Mouse (Mus musculus) intestine, postnatal 0 days (tissue): ENCODE measurements at regions not wholly inside any gene's neighbourhood (a gene's known extent, or its start where the extent isn't known, plus 50 kb on each side); places are given as distances from the start of the nearest gene placed in this dataset.

Experiments used
- ATAC-seq: fragments of 200-750 bp; cut with Nextera tagmentation; 2 replicates; pipeline ENCODE4 v1.8.0; 2017; ENCODE audit warnings: mild to moderate bottlenecking, moderate TSS enrichment, moderate library complexity
- H3K27ac ChIP-seq: fragments of 300-500 bp; sonication (generic); 2 replicates; pipeline ENCODE4 v1.5.1; 2014; ENCODE audit warnings: mild to moderate bottlenecking, low read depth, low read length, moderate library complexity
- H3K27me3 ChIP-seq: fragments of 300-500 bp; sonication (generic); replicated peaks from 2 replicates; pipeline ENCODE4 v1.6.1; 2014; ENCODE audit warnings: low read length, mixed read lengths; ENCODE audit not compliant: control insufficient read depth, insufficient read depth
- H3K36me3 ChIP-seq: fragments of 300-500 bp; sonication (generic); 2 replicates; pipeline ENCODE4 v1.6.1; 2014; ENCODE audit warnings: mild to moderate bottlenecking, moderate library complexity; ENCODE audit not compliant: control insufficient read depth, insufficient read depth
- H3K4me1 ChIP-seq: fragments of 300-500 bp; sonication (generic); replicated peaks from 2 replicates; pipeline ENCODE4 v1.6.1; 2014; ENCODE audit warnings: antibody characterized with exemption, low read length, mixed read lengths; ENCODE audit not compliant: control insufficient read depth, insufficient read depth
- H3K4me2 ChIP-seq: fragments of 300-500 bp; sonication (generic); replicated peaks from 2 replicates; pipeline ENCODE4 v1.6.1; 2014; ENCODE audit warnings: low read depth, mild to moderate bottlenecking, moderate library complexity
- H3K4me3 ChIP-seq: fragments of 300-500 bp; sonication (generic); 2 replicates; pipeline ENCODE4 v1.5.1; 2014; ENCODE audit warnings: low read depth, low read length
- H3K9ac ChIP-seq: fragments of 300-500 bp; sonication (generic); 2 replicates; pipeline ENCODE4 v1.6.1; 2014; ENCODE audit warnings: mild to moderate bottlenecking, low read depth, low read length
- H3K9me3 ChIP-seq: fragments of 300-500 bp; sonication (generic); 2 replicates; pipeline ENCODE4 v1.6.1; 2016; ENCODE audit warnings: mixed run types; ENCODE audit not compliant: control insufficient read depth
- CTCF ChIP-seq: sonication (generic); IDR thresholded peaks from 2 replicates; pipeline ENCODE4 v1.5.1; 2016; ENCODE audit warnings: low read depth, mild to moderate bottlenecking, control low read depth, antibody characterized with exemption, moderate library complexity
- WGBS: fragments of 180-500 bp; shearing (Covaris S2); extraction: QIAGEN DNeasy Blood & Tissue Kit; methylation state at CpG from one replicate; pipeline ENCODE4 v1.1.7; 2014; 5-methylcytosine and 5-hydroxymethylcytosine counted together

DNA sequence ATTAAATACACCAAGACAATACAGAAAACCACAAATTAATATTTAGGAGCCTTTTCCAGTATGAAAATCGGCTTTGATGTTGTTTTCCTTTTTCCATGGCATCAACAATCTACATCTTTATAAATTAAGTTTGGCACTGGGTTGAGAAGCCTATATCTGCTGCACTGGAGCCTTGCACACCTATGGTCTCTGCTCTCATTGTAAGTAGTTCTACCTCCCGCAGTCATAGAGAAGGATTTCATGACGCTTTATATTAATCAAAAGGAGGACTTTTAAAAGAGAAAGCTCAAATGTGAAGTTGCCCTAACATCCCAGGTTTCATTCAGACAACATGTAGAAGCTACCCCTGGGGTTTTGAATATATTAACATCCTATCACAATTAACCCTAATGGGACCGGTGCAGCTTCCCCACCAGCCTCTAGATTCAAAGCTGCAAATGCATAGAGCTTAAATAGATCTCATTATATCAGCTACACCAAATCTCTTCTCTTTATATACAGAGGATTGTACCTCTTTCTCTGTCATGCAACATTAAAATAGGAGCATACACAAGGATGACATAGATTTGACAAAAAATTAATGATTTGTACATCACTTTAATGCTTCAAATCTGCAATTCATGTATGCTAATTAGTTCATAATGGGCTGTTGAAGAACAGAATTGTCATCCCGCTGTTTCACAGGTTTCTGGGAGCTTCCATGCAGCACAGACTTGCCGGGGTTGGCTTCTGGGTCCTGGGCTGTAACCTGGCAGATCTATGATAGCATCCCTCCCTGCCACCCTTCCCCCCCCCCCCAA is 166.6 kb upstream of the Pard3b start:
- no peaks in the 10 kb centered on the region for H3K9me3 ChIP-seq
- no peaks in the 10 kb centered on the region for H3K27me3 ChIP-seq
- H3K27ac ChIP-seq = no peak overlapping the region
- no peak for TF ChIP-seq CTCF
- ATAC-seq = no peak
- no peak overlapping the region for H3K4me3 ChIP-seq
- no peak overlapping the region for H3K9ac ChIP-seq
- H3K36me3 ChIP-seq = no peaks in the 10 kb centered on the region
- no peaks in the 10 kb centered on the region for H3K4me1 ChIP-seq
- no peak overlapping the region for H3K4me2 ChIP-seq
- 89% methylated on average over 6 of the region's 6 CpGs for WGBS

DNA sequence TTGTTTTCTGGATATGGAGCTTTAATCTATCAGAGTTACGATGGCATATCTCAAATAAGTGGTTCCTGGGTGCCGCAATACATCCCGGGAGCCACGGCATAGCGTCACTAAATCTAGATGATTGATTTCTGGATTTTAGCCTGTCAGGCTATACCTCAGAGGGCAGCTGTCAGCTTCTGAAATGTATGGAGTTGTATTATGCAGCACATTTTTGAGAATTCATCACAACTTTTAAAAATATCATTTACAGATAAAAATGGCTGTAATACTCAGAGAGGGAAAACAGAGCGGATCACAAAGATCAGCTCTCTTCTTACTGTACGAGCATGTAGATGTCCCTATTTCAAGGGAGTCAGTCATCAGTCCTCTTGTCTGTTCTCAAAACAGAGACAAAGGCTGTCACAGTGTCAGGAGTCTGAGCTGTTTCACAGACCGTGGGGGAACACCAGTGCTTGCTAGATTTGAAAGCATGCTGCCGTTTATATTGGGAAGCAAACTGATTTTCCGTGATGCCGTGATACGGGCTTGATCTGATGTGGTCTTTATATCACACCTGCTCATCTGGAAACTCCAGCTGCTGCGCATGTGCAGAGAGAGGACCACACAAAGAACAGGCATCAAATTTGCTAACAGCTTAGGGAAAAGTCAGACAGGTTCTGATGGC is 165.9 kb upstream of the Pard3b start:
- H3K4me3 ChIP-seq = no peak overlapping the region
- no peaks in the 10 kb centered on the region for H3K36me3 ChIP-seq
- no peaks in the 10 kb centered on the region for H3K4me1 ChIP-seq
- H3K9me3 ChIP-seq = no peaks in the 10 kb centered on the region
- no peak for TF ChIP-seq CTCF
- ATAC-seq = no peak
- H3K9ac ChIP-seq = no peak overlapping the region
- H3K4me2 ChIP-seq = no peak overlapping the region
- WGBS = 76% methylated on average over 13 of the region's 13 CpGs
- no peaks in the 10 kb centered on the region for H3K27me3 ChIP-seq
- H3K27ac ChIP-seq = no peak overlapping the region

DNA sequence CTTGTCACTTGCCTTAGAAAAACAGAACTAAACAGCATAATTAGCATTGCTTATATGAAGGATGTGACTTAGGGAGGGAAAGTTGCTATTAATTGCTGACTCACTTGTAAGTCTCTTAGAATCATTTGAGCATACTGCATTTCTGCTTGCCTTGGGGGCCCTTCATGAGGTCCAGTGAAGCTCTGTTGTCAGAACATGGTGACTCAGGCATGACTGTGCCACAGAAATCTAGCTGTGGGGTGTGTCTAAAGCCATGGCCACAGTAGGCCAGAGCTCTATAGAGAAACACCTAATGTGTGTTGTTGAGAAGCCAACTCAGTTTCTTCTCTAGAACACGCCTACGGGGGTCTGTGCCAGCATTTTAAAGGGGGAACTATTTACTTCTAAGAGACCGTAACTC is 153.2 kb upstream of the Pard3b start:
- WGBS = 91% methylated on average over 3 of the region's 3 CpGs
- Histone ChIP-seq H3K4me3 (no peak overlapping the region), H3K9ac (no peak overlapping the region), H3K27ac (no peak overlapping the region), H3K4me2 (no peak overlapping the region), H3K9me3 (0 out of 2 replicates have a peak, but pooled peaks cover 2% of the 10 kb centered on the region), H3K36me3 (no peaks in the 10 kb centered on the region), H3K27me3 (no peaks in the 10 kb centered on the region), H3K4me1 (no peaks in the 10 kb centered on the region)
- no peak for ATAC-seq
- no peak for TF ChIP-seq CTCF

DNA sequence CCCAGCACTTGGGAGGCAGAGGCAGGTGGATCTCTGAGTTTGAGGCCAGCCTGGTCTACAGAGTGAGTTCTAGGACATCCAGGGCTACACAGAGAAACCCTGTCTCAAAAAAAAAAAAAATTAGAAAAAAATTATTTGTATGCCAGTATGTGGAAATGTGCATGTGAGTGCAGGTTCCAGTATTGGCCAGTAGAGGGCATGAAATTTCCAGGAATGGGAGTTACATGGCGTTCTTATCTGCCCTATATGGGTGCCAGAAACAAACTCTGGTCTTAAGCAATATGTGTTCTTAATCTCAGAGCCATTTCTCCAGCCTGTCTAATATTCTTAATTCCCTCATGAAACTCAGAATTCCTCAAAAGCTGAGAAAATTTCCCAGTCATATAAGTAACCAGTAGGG is 113.7 kb upstream of the Pard3b start:
- Histone ChIP-seq H3K9ac (no peak overlapping the region), H3K27me3 (no peaks in the 10 kb centered on the region), H3K36me3 (no peaks in the 10 kb centered on the region), H3K4me3 (no peak overlapping the region), H3K9me3 (no peaks in the 10 kb centered on the region), H3K4me1 (no peaks in the 10 kb centered on the region), H3K4me2 (no peak overlapping the region), H3K27ac (no peak overlapping the region)
- 73% methylated on average over 1 of the region's 1 CpGs for WGBS
- TF ChIP-seq CTCF = peak; percentile 37; the same call in 1 of the 2 replicates
- no peak for ATAC-seq

DNA sequence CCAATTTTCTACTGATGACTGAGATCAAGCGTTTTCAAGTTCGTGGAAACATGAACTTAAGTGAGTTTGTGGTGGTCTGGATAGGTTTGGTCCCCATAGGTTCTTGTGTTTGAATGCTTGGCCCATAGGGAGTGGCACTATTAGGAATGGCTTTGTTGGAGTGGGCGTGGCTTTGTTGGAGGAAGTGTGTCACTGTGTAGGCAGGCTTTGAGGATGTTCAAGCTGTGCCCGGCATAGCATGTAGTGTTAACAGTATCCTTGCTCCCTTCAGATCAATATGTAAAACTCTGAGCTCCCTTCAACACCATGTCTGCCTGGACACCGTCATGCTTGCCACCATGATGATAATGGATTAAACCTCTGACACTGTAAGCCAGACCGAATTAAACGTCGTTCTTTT is 112.7 kb upstream of the Pard3b start:
- no peak for TF ChIP-seq CTCF
- WGBS = 87% methylated on average over 8 of the region's 8 CpGs
- no peak overlapping the region for H3K27ac ChIP-seq

DNA sequence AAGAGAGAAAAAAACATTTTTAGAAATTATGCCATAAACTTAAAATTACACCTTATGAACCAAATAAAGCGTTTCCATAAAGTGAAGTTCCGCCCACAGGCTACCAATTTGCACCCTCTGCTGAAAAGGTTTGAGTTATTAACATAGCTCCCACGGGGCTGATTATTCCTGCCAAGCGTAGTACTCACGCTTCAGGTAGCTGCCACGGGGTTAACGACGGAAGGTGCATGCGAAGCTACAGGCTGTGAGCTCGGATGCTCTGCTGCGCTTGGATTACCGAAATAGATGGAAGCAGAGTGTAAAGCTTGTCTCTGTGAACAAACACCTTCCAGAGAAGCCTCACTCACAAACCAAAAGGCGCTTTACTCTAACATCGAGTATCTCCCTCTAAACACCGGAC is 109.9 kb upstream of the Pard3b start:
- H3K27ac ChIP-seq = no peak overlapping the region
- no peak for TF ChIP-seq CTCF
- no peaks in the 10 kb centered on the region for H3K27me3 ChIP-seq
- no peak for ATAC-seq
- WGBS = 88% methylated on average over 15 of the region's 15 CpGs
- H3K4me1 ChIP-seq = no peaks in the 10 kb centered on the region
- no peak overlapping the region for H3K9ac ChIP-seq
- H3K4me2 ChIP-seq = no peak overlapping the region
- H3K4me3 ChIP-seq = no peak overlapping the region
- H3K36me3 ChIP-seq = no peaks in the 10 kb centered on the region
- H3K9me3 ChIP-seq = no peaks in the 10 kb centered on the region

More for the DNA sequence above, 112.7 kb upstream of the Pard3b start:
- H3K4me1 ChIP-seq = no peaks in the 10 kb centered on the region
- no peak overlapping the region for H3K4me3 ChIP-seq
- no peaks in the 10 kb centered on the region for H3K36me3 ChIP-seq
- no peak for ATAC-seq
- H3K9ac ChIP-seq = no peak overlapping the region
- H3K9me3 ChIP-seq = no peaks in the 10 kb centered on the region
- H3K27me3 ChIP-seq = no peaks in the 10 kb centered on the region
- no peak overlapping the region for H3K4me2 ChIP-seq
